Mouse (Mus musculus) midbrain, embryonic 12.5 days (tissue): ENCODE data around the gene Cyb5r3. TPM values are rescaled to one million over a fixed set of nuclear protein-coding genes. Genes with fewer than 3 reads are reported as not detected.
A peak's percentile ranks its signal among the peaks of the same experiment; 100 is the strongest.

Experiments
- ATAC-seq: fragments of 200-750 bp; cut with Nextera tagmentation; 2 replicates; pipeline ENCODE4 v1.8.0; 2017; ENCODE audit warnings: low read depth, moderate TSS enrichment, moderate library complexity; ENCODE audit not compliant: low FRiP score
- H3K27ac ChIP-seq: fragments of 300-500 bp; sonication (generic); replicated peaks from 2 replicates; pipeline ENCODE4 v1.5.1; 2016; ENCODE audit warnings: mild to moderate bottlenecking
- H3K27me3 ChIP-seq: fragments of 300-500 bp; sonication (generic); 2 replicates; pipeline ENCODE4 v1.6.1; 2016; ENCODE audit warnings: mild to moderate bottlenecking
- H3K36me3 ChIP-seq: fragments of 300-500 bp; sonication (generic); 2 replicates; pipeline ENCODE4 v1.6.1; 2016
- H3K4me1 ChIP-seq: fragments of 300-500 bp; sonication (generic); 2 replicates; pipeline ENCODE4 v1.6.1; 2016
- H3K4me2 ChIP-seq: fragments of 300-500 bp; sonication (generic); replicated peaks from 2 replicates; pipeline ENCODE4 v1.6.1; 2016; ENCODE audit warnings: mild to moderate bottlenecking, moderate library complexity
- H3K4me3 ChIP-seq: fragments of 300-500 bp; sonication (generic); 2 replicates; pipeline ENCODE4 v1.5.1; 2016; ENCODE audit warnings: mild to moderate bottlenecking
- H3K9ac ChIP-seq: fragments of 300-500 bp; sonication (generic); replicated peaks from 2 replicates; pipeline ENCODE4 v1.6.1; 2016; ENCODE audit warnings: mild to moderate bottlenecking, moderate library complexity
- H3K9me3 ChIP-seq: fragments of 300-500 bp; sonication (generic); 2 replicates; pipeline ENCODE4 v1.6.1; 2016; ENCODE audit warnings: mild to moderate bottlenecking
- WGBS: fragments of 180-500 bp; shearing (Covaris S2); methylation state at CpG from one replicate; pipeline ENCODE4 v1.1.7; 2016; 5-methylcytosine and 5-hydroxymethylcytosine counted together
- polyA plus RNA-seq: library from polyadenylated mRNA; unstranded; fragments of >200 nt; fragmentation: Nextera tagmentation; extraction: Ambion mirVana; gene quantifications from 2 replicates; pipeline ENCODE4 v1.2.1, GENCODE M21; 2016

Gene Cyb5r3
- polyA plus RNA-seq, 1 experiment from 2014 or later = 139 TPM

DNA sequence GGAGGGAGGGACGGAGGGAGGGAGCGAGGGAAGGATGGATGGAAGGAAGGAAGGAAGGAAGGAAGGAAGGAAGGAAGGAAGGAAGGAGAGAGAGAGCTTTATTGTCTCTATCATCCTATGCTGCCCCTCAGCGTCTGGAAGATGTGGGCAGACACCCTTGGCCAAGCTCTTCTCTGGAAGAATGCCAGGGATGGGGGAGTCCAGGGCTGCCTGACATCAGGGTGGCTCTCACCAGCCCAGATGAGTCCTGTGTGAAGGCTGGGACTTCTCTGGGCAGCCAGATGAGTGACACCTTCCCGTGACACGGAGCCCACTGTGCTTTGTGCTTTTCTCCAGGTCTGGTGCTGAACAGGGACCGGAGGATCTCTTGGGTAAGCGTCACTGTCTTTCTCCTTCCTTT lies 60.5 kb downstream of the Cyb5r3 start:
- no peak for ATAC-seq
- 93% methylated on average over 7 of the region's 7 CpGs for WGBS

DNA sequence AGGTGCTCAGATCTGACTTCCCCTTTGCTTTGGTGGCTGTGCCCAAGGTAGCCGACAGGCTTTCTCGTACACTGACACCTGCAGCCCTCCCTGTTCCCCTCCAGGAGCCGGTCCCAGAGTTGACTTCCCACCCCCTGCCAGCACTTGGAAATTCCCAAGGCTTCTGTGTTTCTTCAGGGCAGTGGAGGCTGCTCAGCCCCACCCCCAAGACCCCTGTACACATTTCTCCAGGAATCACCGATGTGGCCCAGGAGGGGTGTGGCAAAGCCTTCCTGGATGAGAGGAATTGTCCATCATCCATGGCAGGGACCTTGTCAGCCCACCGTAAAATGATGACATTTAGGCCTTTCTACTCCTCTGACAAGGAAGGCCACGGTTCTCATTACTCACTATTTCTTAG lies 61.1 kb downstream of the Cyb5r3 start:
- ATAC-seq = no peak
- peaks cover 18% of the 10 kb centered on the region for H3K36me3 ChIP-seq
- 59% methylated on average over 6 of the region's 6 CpGs for WGBS
- H3K4me3 ChIP-seq = no peak overlapping the region
- no peaks in the 10 kb centered on the region for H3K9me3 ChIP-seq
- no peak overlapping the region for H3K4me2 ChIP-seq
- H3K27me3 ChIP-seq = 0 out of 2 replicates have a peak, but pooled peaks cover 2% of the 10 kb centered on the region
- peaks cover 31% of the 10 kb centered on the region for H3K4me1 ChIP-seq
- no peak overlapping the region for H3K27ac ChIP-seq
- H3K9ac ChIP-seq = no peak overlapping the region

More for the DNA sequence above, 60.5 kb downstream of the Cyb5r3 start:
- no peaks in the 10 kb centered on the region for H3K9me3 ChIP-seq
- H3K36me3 ChIP-seq = peaks cover 24% of the 10 kb centered on the region
- 0 out of 2 replicates have a peak, but pooled peaks cover 2% of the 10 kb centered on the region for H3K27me3 ChIP-seq
- H3K4me3 ChIP-seq = no peak overlapping the region
- no peak overlapping the region for H3K9ac ChIP-seq
- peaks cover 28% of the 10 kb centered on the region for H3K4me1 ChIP-seq
- no peak overlapping the region for H3K27ac ChIP-seq
- no peak overlapping the region for H3K4me2 ChIP-seq

DNA sequence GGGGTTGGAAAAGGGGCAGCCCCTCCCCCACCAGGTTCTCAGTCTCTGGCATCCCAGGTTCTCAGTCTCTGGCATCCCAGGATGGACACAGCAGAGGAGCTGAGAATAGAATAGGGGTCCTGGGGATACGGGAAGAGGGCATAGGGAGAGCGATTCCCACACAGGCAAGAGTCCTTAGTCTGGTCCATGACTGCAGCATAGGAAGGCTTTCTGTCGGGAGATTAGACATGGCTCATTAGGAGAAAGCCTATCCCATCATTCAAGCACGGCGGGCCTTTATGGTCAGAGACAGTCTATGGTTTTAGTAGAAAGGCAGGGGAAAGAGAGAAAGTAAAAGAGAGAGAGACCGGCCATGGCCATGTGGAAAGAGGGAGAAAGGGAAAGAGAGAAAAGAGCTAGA lies 64.6 kb downstream of the Cyb5r3 start:
- Histone ChIP-seq H3K9me3 (no peaks in the 10 kb centered on the region), H3K4me1 (peaks cover 15% of the 10 kb centered on the region), H3K4me2 (no peak overlapping the region), H3K27ac (no peak overlapping the region), H3K36me3 (no peaks in the 10 kb centered on the region), H3K4me3 (no peak overlapping the region), H3K9ac (no peak overlapping the region), H3K27me3 (peaks cover 2% of the 10 kb centered on the region; the same call in 1 of the 2 replicates)
- 27% methylated on average over 6 of the region's 6 CpGs for WGBS
- ATAC-seq = 0 out of 2 replicates have a peak, but pooled peaks have one; percentile 52

DNA sequence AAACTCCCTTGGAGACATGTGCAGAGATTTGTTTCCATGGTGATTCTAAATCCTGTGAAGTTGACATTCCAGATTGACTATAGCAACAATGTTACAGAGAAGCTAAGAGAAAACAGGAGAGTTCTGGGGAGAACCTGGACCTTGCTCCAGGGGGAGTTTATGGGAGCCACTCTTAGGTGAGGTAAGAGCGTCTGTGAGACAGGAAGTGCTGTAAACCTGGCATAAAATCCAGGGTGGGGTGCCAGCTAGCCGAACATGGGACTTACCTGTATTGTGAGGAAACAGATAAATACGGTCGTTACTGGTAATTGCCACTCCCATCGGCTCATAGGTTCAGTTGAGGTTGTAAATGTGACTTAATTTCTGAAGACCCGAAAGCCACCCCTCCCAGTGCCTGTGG lies 66.0 kb downstream of the Cyb5r3 start:
- peaks cover 9% of the 10 kb centered on the region for H3K27me3 ChIP-seq
- ATAC-seq = no peak
- no peaks in the 10 kb centered on the region for H3K36me3 ChIP-seq
- H3K4me3 ChIP-seq = no peak overlapping the region
- no peak overlapping the region for H3K27ac ChIP-seq
- no peak overlapping the region for H3K9ac ChIP-seq
- 87% methylated on average over 6 of the region's 6 CpGs for WGBS
- H3K4me1 ChIP-seq = peaks cover 13% of the 10 kb centered on the region; the same call in 1 of the 2 replicates
- no peak overlapping the region for H3K4me2 ChIP-seq
- no peaks in the 10 kb centered on the region for H3K9me3 ChIP-seq

Other genes with a start within 250 kb of the Cyb5r3 start
- gene Tcf20, start 184.7 kb downstream of the Cyb5r3 start, polyA plus RNA-seq = 13.7 TPM in 2 replicates
- gene Nfam1, start 139.3 kb downstream of the Cyb5r3 start, polyA plus RNA-seq = 3.3 and 4.2 TPM in 2 replicates
- 42.6 and 43.0 TPM in 2 replicates for gene Serhl, start 83.1 kb downstream of the Cyb5r3 start, polyA plus RNA-seq
- 64.6 and 73.9 TPM in 2 replicates for gene Rrp7a, start 49.8 kb downstream of the Cyb5r3 start, polyA plus RNA-seq
- gene Poldip3, start 23.2 kb downstream of the Cyb5r3 start, polyA plus RNA-seq = 183 and 185 TPM in 2 replicates
- gene A4galt, start 79.2 kb upstream of the Cyb5r3 start, polyA plus RNA-seq = 2.4 and 2.9 TPM in 2 replicates
- gene Arfgap3, start 177.7 kb upstream of the Cyb5r3 start, polyA plus RNA-seq = 38.8 and 40.0 TPM in 2 replicates